ENCODE assay signal across 9 mouse cellular contexts in the genomic region with DNA sequence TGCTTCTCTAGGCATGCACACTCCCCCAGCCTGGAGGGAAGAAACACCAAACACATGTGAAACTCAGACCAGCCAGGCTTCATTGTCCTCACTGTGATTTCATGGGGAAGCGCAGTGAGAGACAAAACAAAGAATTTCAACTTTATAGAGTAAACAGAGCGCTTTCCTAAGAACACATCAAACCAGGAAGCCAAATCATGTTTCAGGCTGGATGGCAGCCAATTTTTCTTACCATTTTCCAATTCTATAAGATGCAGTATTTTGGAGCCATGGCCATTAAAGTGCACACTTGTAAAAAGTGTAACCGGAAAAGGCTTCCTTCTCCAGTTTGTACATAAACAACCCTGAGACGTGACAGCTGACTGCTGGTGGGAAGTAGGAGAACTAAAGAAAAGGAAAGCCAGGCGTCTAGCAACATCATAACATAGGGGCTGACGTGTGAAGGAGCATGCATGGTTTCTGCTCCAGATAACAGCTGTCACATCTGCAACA.
A peak's percentile ranks its signal among the peaks of the same experiment; 100 is the strongest.
DNase-seq lines count a peak whose midpoint lies in the region; ATAC-seq and TF ChIP-seq lines count a peak whose summit lies in the region.
"Had no signal": no experiment of that assay in that cellular context is flagged by ENCODE, and none has a peak within 500 bp of the region (broad histone marks: within the 10 kb centered on the region; RNA-seq: fewer than 3 reads in every experiment).

No protein-coding gene starts in this region.

- no peaks in the 10 kb centered on the region for H3K4me1 ChIP-seq in hindbrain, embryonic 14.5 days (replicated peaks; ENCODE audit: control insufficient read depth, insufficient read depth, low read length)
- no peaks in the 10 kb centered on the region for H3K4me1 ChIP-seq in hindbrain, postnatal 0 days (ENCODE audit: insufficient read depth, low read length)
- H3K4me1 ChIP-seq in midbrain, embryonic 11.5 days (ENCODE audit: control insufficient read depth, insufficient read depth, low read length) = no peaks in the 10 kb centered on the region
- H3K4me1 ChIP-seq in midbrain, postnatal 0 days (ENCODE audit: insufficient read depth, low read length) = no peaks in the 10 kb centered on the region
- H3K4me1 ChIP-seq in limb, embryonic 15.5 days = peaks cover 6% of the 10 kb centered on the region

- H3K27me3 ChIP-seq in hindbrain, embryonic 14.5 days (ENCODE audit: control insufficient read depth, insufficient read depth, low read length) = no peaks in the 10 kb centered on the region
- no peaks in the 10 kb centered on the region for H3K27me3 ChIP-seq in hindbrain, postnatal 0 days (ENCODE audit: insufficient read depth, low read length)
- no peaks in the 10 kb centered on the region for H3K27me3 ChIP-seq in midbrain, embryonic 11.5 days (ENCODE audit: control insufficient read depth, insufficient read depth, low read length)
- no peaks in the 10 kb centered on the region for H3K27me3 ChIP-seq in midbrain, postnatal 0 days (ENCODE audit: insufficient read depth, low read length)
- H3K27me3 ChIP-seq in limb, embryonic 15.5 days = no peaks in the 10 kb centered on the region
- H3K27me3 ChIP-seq: megakaryocyte, embryonic 14.5 days had no signal

- no peak overlapping the region for H3K9ac ChIP-seq in hindbrain, embryonic 14.5 days
- no peak overlapping the region for H3K9ac ChIP-seq in hindbrain, postnatal 0 days (replicated peaks; ENCODE audit: low read length)
- no peak overlapping the region for H3K9ac ChIP-seq in midbrain, embryonic 11.5 days (ENCODE audit: low read length)
- no peak overlapping the region for H3K9ac ChIP-seq in midbrain, postnatal 0 days (replicated peaks; ENCODE audit: low read length, poor library complexity, severe bottlenecking)
- no peak overlapping the region for H3K9ac ChIP-seq in limb, embryonic 15.5 days

- H3K36me3 ChIP-seq in hindbrain, embryonic 14.5 days (replicated peaks; ENCODE audit: control insufficient read depth, insufficient read depth) = no peaks in the 10 kb centered on the region
- no peaks in the 10 kb centered on the region for H3K36me3 ChIP-seq in hindbrain, postnatal 0 days (ENCODE audit: insufficient read depth, low read length)
- no peaks in the 10 kb centered on the region for H3K36me3 ChIP-seq in midbrain, embryonic 11.5 days (ENCODE audit: control insufficient read depth, insufficient read depth, low read length)
- no peaks in the 10 kb centered on the region for H3K36me3 ChIP-seq in midbrain, postnatal 0 days (ENCODE audit: insufficient read depth, low read length)
- no peaks in the 10 kb centered on the region for H3K36me3 ChIP-seq in limb, embryonic 15.5 days

- no peak for ATAC-seq in hindbrain, embryonic 14.5 days (ENCODE audit: low FRiP score)
- no peak for ATAC-seq in hindbrain, postnatal 0 days
- no peak for ATAC-seq in midbrain, embryonic 11.5 days (ENCODE audit: low FRiP score)
- no peak for ATAC-seq in midbrain, postnatal 0 days (ENCODE audit: low FRiP score)
- no peak for ATAC-seq in limb, embryonic 15.5 days (ENCODE audit: insufficient number of reproducible peaks, low FRiP score, low TSS enrichment, low read depth)

- no peak overlapping the region for H3K4me3 ChIP-seq in hindbrain, embryonic 14.5 days (replicated peaks; ENCODE audit: low read length)
- H3K4me3 ChIP-seq in hindbrain, postnatal 0 days (ENCODE audit: low read length) = no peak overlapping the region
- no peak overlapping the region for H3K4me3 ChIP-seq in midbrain, embryonic 11.5 days (ENCODE audit: low read depth, low read length)
- H3K4me3 ChIP-seq in midbrain, postnatal 0 days (ENCODE audit: low read depth, low read length) = no peak overlapping the region
- H3K4me3 ChIP-seq in limb, embryonic 15.5 days = no peak overlapping the region
- H3K4me3 ChIP-seq: megakaryocyte, embryonic 14.5 days had no signal

- TF ChIP-seq CTCF in hindbrain, postnatal 0 days (IDR thresholded peaks at IDR 0.05; ENCODE audit: low read depth) = no peak
- no peak for TF ChIP-seq CTCF in midbrain, postnatal 0 days (IDR thresholded peaks at IDR 0.05)

- DNase-seq in hindbrain, embryonic 14.5 days (ENCODE audit: low spot score) = peak; percentile 28
- DNase-seq in hindbrain, postnatal 0 days (ENCODE audit: low spot score) = no peak
- peak; percentile 77 for DNase-seq in midbrain, embryonic 11.5 days (ENCODE audit: low spot score, missing footprints)
- no peak for DNase-seq in midbrain, postnatal 0 days (ENCODE audit: low spot score)
- peak; percentile 15 for DNase-seq in retina, postnatal 1 day
- no peak for DNase-seq in frontal cortex, adult 2 months (ENCODE audit: extremely low spot score in 1 of 2, low spot score in 1 of 2)
- DNase-seq: gastrocnemius, postnatal 36 days had no signal

- 56% methylated on average over 6 of the region's 6 CpGs for WGBS in hindbrain, embryonic 14.5 days
- WGBS in hindbrain, postnatal 0 days = 37% methylated on average over 6 of the region's 6 CpGs
- WGBS in midbrain, embryonic 11.5 days = 69% methylated on average over 6 of the region's 6 CpGs
- WGBS in midbrain, postnatal 0 days = 62% methylated on average over 6 of the region's 6 CpGs
- WGBS in limb, embryonic 15.5 days = 27% methylated on average over 6 of the region's 6 CpGs

- no peaks in the 10 kb centered on the region for H3K9me3 ChIP-seq in hindbrain, embryonic 14.5 days (ENCODE audit: control insufficient read depth, low read length)
- H3K9me3 ChIP-seq in hindbrain, postnatal 0 days (ENCODE audit: low read length) = no peaks in the 10 kb centered on the region
- no peaks in the 10 kb centered on the region for H3K9me3 ChIP-seq in midbrain, embryonic 11.5 days (ENCODE audit: control insufficient read depth, low read length)
- H3K9me3 ChIP-seq in midbrain, postnatal 0 days (ENCODE audit: low read length) = no peaks in the 10 kb centered on the region
- H3K9me3 ChIP-seq in limb, embryonic 15.5 days = no peaks in the 10 kb centered on the region
- H3K9me3 ChIP-seq: megakaryocyte, embryonic 14.5 days had no signal

- H3K4me2 ChIP-seq in hindbrain, embryonic 14.5 days (replicated peaks) = no peak overlapping the region
- H3K4me2 ChIP-seq in hindbrain, postnatal 0 days (ENCODE audit: low read depth, low read length) = no peak overlapping the region
- H3K4me2 ChIP-seq in midbrain, embryonic 11.5 days = no peak overlapping the region
- no peak overlapping the region for H3K4me2 ChIP-seq in midbrain, postnatal 0 days (ENCODE audit: low read depth, low read length, poor library complexity, severe bottlenecking)
- no peak overlapping the region for H3K4me2 ChIP-seq in limb, embryonic 15.5 days

- no peak overlapping the region for H3K27ac ChIP-seq in hindbrain, embryonic 14.5 days
- no peak overlapping the region for H3K27ac ChIP-seq in hindbrain, postnatal 0 days
- no peak overlapping the region for H3K27ac ChIP-seq in midbrain, embryonic 11.5 days (ENCODE audit: low read depth, low read length)
- H3K27ac ChIP-seq in midbrain, postnatal 0 days (ENCODE audit: low read depth, low read length) = no peak overlapping the region
- H3K27ac ChIP-seq in limb, embryonic 15.5 days = 0 out of 2 replicates have a peak overlapping the region, but pooled peaks have one; percentile 6

Comparison
In these comparisons a context has a peak if more than half of its experiments do, and no peak if none do; other contexts are left out.
1. DNase-seq: peak in hindbrain, embryonic 14.5 days (single experiment), midbrain, embryonic 11.5 days (single experiment) and retina, postnatal 1 day (single experiment); none in hindbrain, postnatal 0 days (single experiment), midbrain, postnatal 0 days (single experiment) and frontal cortex, adult 2 months (0 of 2).